Mouse (Mus musculus) bone marrow macrophage, adult 2 months (primary cell): Measurements from ENCODE around the gene Trpt1. TPM values are rescaled to one million over a fixed set of nuclear protein-coding genes. Genes with fewer than 3 reads are reported as not detected.
"Not testable (repeated sequence)": the region's sequence is repeated elsewhere in the genome, so short reads cannot be mapped to it uniquely, and the experiment has no call there.

Experiments
- H3K27ac ChIP-seq: 2 replicates; pipeline ENCODE4 v1.5.1; 2012; ENCODE audit warnings: low read depth, low read length; ENCODE audit not compliant: insufficient read depth
- H3K4me1 ChIP-seq: 2 replicates; pipeline ENCODE4 v1.6.1; 2012; ENCODE audit warnings: low read length; ENCODE audit not compliant: control insufficient read depth, insufficient read depth
- H3K4me3 ChIP-seq: 2 replicates; pipeline ENCODE4 v1.5.1; 2012; ENCODE audit warnings: mild to moderate bottlenecking, low read length, moderate library complexity; ENCODE audit not compliant: insufficient read depth
- CTCF ChIP-seq: IDR thresholded peaks from 2 replicates; pipeline ENCODE4 v1.5.1; 2012; ENCODE audit warnings: low read depth, mild to moderate bottlenecking, low read length, moderate library complexity
- POLR2A ChIP-seq: IDR thresholded peaks from 2 replicates; pipeline ENCODE4 v1.6.1; 2012; ENCODE audit warnings: mild to moderate bottlenecking, low read depth, low read length, borderline replicate concordance
- polyA plus RNA-seq: library from polyadenylated mRNA; stranded (reverse); fragments of >200 nt; gene quantifications from 2 replicates; pipeline ENCODE4 v1.2.4, GENCODE M21; 2012; ENCODE audit not compliant: missing spikeins, insufficient read depth, insufficient read length

Trpt1 gene
- polyA plus RNA-seq, 1 experiment = 1.7 TPM

DNA sequence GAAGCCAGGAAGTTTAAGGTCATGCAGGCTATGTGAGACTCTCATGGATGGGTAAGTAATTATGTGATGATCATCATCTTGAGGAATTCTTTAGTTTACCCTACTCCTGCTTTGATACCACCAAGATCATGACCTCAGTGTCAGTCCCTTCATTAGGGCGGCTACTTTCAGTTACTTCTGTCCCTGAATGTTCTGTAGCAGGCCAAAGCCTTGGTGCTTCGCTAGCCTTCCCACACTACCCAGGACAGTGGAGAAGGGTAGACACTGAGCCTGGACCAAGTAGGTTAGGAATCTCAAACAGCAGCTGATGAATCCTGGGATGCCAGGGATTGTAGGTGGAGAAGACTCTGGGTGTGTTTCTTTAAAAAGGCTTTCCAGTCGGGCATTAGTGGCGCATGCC, 14.5 kb upstream of the Trpt1 start:
- TF ChIP-seq CTCF (no peak), POLR2A (no peak)
- Histone ChIP-seq H3K4me1 (peaks cover 26% of the 10 kb centered on the region), H3K27ac (no peak overlapping the region), H3K4me3 (0 out of 2 replicates have a peak overlapping the region, but pooled peaks have one; percentile 15)

GRCm38 (mm10) chr19:6983621-6984020, 12.3 kb upstream of the Trpt1 start:
- Histone ChIP-seq H3K4me3 (no peak overlapping the region), H3K27ac (no peak overlapping the region), H3K4me1 (peaks cover 19% of the 10 kb centered on the region)
- TF ChIP-seq POLR2A = no peak
- TF ChIP-seq CTCF = no peak

- TF ChIP-seq CTCF = no peak
- no peak for TF ChIP-seq POLR2A
- peaks cover 18% of the 10 kb centered on the region for H3K4me1 ChIP-seq
- H3K27ac ChIP-seq = no peak overlapping the region
- no peak overlapping the region for H3K4me3 ChIP-seq
Observed at GRCm38 (mm10) chr19:6985300-6985699, 10.6 kb upstream of the Trpt1 start.

- Histone ChIP-seq H3K4me3 (peak overlapping the region; percentile 72), H3K27ac (no peak overlapping the region), H3K4me1 (peaks cover 18% of the 10 kb centered on the region)
- TF ChIP-seq CTCF (no peak), POLR2A (no peak)
Observed at GRCm38 (mm10) chr19:6985951-6986708, 9.8 kb upstream of the Trpt1 start.

DNA sequence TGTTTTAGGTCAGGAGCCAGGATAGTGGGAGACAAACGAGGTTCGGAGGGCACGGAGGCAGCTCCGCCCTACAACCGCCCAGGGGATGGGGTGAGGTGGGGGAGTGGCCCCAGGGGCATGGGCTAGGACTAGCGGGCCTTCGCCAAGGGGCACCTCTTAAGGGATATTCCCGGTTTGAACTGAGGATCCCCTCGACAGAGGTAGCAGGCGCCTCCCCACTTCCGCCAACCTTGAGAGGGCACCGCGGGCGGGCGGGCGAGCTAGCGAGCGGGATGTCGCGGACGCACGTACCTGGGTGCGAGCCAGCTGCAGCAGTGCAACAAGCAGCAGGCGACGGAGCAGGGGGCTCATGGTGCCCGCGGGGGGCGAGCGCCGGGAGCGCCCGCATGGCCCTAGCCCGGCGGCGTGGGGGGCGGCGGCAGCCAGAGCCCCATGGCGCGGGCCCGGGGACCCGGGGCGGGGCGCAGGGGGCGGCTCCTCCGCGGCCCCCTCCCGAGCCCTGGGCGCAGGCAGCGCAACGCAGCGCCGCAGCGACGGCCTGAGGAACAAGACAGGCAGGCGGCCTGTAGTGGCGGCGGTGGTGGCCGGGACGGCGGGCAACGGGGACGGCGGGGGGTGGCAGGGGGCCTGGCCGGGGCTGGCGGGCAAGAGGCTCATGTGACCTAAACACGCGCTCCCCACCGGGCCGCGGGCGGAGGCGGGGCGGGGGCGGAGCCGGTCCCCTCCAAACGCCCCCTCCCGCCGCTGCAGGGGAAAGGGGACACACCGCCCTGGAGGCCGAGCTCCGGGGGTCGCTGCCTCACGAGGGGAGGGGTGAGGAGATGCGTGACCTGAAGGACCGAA, 8.6 kb upstream of the Trpt1 start, which contains the start of gene Vegfb:
Gene Vegfb (minus strand): TSS at position 591 of the 843 bp plus-strand sequence.
- no peak for TF ChIP-seq POLR2A
- no peak for TF ChIP-seq CTCF
- H3K4me1 ChIP-seq = peaks cover 13% of the 10 kb centered on the region
- H3K27ac ChIP-seq = peak within 1 kb of the TSS; percentile 47
- peak within 1 kb of the TSS; percentile 72 for H3K4me3 ChIP-seq

DNA sequence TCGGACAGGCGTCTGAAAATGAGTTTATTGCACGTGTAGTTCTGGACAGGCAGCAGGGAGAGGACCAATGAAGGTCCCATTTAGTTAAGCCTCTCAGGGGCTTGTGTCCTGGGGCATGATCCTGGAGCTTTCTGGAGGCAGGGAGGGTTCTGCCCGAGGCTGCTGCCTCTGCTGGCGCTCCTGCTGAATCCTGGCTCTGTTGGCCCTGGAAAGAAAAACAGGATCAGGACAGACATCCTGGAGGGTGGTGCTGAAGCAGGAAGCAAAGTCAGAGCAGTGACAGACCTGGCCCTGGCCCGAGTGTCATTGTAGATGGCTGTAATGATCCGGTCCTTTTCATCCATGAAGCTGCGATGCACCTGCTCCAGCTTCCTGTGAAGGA, 8.0 kb upstream of the Trpt1 start:
- TF ChIP-seq POLR2A (no peak), CTCF (no peak)
- Histone ChIP-seq H3K4me1 (peaks cover 13% of the 10 kb centered on the region), H3K4me3 (peak overlapping the region; percentile 72), H3K27ac (peak overlapping the region; percentile 43)

DNA sequence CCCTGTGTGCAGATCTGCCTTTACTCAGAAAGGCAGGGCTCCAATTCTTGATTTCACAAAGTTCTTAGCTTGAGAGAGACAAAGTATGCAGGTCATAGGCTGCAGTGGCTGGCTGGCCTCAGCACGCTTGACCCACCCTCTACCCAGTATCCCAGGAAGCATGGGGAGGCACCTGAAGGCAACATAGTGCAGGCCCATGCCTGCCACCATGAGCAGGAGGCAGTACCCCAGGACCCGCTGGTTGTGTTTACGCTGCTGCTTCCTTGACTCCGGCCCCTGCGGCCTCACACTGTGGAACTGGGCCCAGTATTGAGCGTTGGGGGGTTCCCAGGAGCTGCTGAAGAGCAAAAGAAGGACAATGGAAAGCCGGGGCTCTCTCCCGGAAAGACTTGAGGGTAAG, 6.7 kb upstream of the Trpt1 start:
- TF ChIP-seq POLR2A = no peak
- no peak for TF ChIP-seq CTCF
- H3K27ac ChIP-seq = no peak overlapping the region
- H3K4me1 ChIP-seq = peaks cover 14% of the 10 kb centered on the region
- H3K4me3 ChIP-seq = no peak overlapping the region

DNA sequence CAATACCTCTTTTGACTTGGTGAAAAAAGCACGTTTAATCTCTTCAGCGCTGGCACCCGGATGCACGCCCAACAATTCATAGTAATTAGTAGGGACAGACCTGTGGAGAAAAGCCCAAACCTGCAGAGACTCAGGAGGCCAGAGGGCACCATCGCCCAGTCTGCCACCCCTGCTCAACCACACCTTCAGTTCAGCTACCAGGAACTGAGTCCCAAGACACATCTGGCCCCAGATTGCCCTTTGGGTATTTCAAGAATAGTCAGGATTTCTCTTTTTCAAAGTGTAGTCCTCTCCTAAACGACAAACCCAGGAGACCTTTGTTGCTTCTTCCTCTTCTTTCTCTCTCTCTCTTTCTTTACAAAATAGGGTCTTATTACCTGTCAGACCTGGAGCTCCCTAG, 5.2 kb upstream of the Trpt1 start:
- Histone ChIP-seq H3K27ac (no peak overlapping the region), H3K4me1 (peaks cover 20% of the 10 kb centered on the region), H3K4me3 (no peak overlapping the region)
- TF ChIP-seq POLR2A (no peak), CTCF (no peak)

DNA sequence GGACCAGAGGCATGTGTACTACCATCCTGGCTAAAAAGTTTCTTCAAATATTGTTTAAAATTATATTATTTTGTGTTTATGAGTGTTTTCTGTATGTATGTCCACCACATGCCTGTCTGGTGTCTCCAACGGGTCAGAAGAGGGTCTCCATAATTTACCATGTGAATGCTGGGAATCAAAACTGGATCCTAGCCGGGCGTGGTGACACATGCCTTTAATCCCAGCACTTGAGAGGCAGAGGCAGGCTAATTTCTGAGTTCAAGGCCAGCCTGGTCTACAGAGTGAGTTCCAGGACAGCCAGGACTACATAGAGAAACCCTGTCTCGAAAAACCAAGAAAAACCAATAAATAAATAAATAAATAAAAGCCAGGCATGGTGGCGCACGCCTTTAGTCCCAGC, 4.8 kb upstream of the Trpt1 start:
- H3K4me1 ChIP-seq = peaks cover 16% of the 10 kb centered on the region
- not testable (repeated sequence) for H3K27ac ChIP-seq, H3K4me3 ChIP-seq

GRCm38 (mm10) chr19:6992011-6992858, 3.7 kb upstream of the Trpt1 start, which contains the start of gene Dnajc4:
Dnajc4 (minus strand) TSS chr19:6992572.
- peak within 1 kb of the TSS; percentile 12 for H3K27ac ChIP-seq
- TF ChIP-seq POLR2A (no peak), CTCF (no peak)
- H3K4me3 ChIP-seq = peak within 1 kb of the TSS; percentile 70
- H3K4me1 ChIP-seq = peaks cover 17% of the 10 kb centered on the region
